Mouse (Mus musculus) layer of hippocampus, adult 2 months (tissue): ENCODE data around the gene Smg7. TPM values are rescaled to one million over a fixed set of nuclear protein-coding genes. Genes with fewer than 3 reads are reported as not detected.
"Not testable (repeated sequence)": the region's sequence is repeated elsewhere in the genome, so short reads cannot be mapped to it uniquely, and the experiment has no call there.

Source experiments
- DNase-seq, 2 experiments: peaks; one replicate each; pipeline ENCODE4 v3.0.0; 2022; ENCODE audit warnings: low spot score in 2 of 2
- H3K27ac ChIP-seq: fragments of 200-600 bp; 2 replicates; pipeline ENCODE4 v1.8.1; 2022
- H3K4me3 ChIP-seq: fragments of 200-600 bp; 2 replicates; pipeline ENCODE4 v1.8.1; 2022; ENCODE audit warnings: mild to moderate bottlenecking
- CTCF ChIP-seq: fragments of 200-600 bp; conservative IDR thresholded peaks from 2 replicates; pipeline ENCODE4 v1.8.1; 2022; ENCODE audit warnings: antibody characterized with exemption, mild to moderate bottlenecking, moderate library complexity
- total RNA-seq, 2 experiments: library from RNA; stranded (reverse); gene quantifications; 2 replicates each; pipeline ENCODE4 v1.2.3; 2021

Gene Smg7
- total RNA-seq, 2 experiments from 2014 or later: 95.5 to 97.8 TPM

DNA sequence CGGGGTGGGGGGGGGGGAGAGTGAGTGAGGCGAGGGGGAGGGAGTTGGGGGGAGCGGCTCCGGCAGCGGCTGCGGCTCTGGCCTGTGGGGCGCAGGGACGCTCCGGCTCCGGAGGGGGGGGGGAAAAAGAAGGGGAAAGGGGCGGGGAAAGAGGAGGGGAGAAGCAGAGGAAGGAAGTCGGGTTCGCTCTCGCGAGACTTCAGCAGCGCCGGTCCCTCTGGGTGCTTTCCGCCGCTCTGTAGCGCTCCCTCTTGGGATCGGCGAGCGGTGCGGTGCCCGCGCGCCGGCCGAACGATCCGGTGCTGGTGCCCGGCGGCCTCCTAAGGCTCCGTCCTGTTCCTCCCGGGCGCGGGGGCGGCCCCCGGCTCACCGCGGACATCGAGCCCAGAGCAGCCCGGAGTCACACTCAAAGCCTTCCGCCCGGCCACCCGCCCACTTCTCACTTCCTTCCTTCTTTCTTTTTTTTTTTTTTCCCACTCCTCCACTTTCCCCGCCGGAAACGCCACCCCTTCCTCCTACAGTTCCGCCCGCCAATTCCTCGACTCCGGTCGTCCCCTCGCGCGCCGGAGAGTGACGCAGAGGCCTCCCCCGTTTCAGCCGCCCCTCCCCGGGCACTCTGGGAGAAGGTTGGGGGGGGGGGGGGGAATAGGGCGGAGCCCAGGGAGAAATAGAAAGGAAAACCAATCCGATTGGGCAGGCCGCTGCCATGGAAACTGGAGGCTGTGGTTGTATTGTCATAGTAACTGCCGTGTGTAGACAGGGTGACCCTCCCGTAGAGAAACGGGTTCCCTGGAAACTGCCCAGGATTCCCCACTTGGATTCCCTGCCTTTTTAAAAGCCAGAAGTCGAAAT lies 445 bp upstream of the Smg7 start:
- H3K27ac ChIP-seq: peak overlapping the region; percentile 98

GRCm38 (mm10) chr1:152901419-152901764 lies 1.1 kb downstream of the Smg7 start:
- peak overlapping the region; percentile 98 for H3K27ac ChIP-seq
- TF ChIP-seq CTCF: no peak
- DNase-seq: no peak
- peak overlapping the region; percentile 74 for H3K4me3 ChIP-seq

More for the DNA sequence above, 445 bp upstream of the Smg7 start:
- H3K4me3 ChIP-seq: peak overlapping the region; percentile 74
- peak; percentile 96 to 97 for DNase-seq
- TF ChIP-seq CTCF: peak; percentile 52

DNA sequence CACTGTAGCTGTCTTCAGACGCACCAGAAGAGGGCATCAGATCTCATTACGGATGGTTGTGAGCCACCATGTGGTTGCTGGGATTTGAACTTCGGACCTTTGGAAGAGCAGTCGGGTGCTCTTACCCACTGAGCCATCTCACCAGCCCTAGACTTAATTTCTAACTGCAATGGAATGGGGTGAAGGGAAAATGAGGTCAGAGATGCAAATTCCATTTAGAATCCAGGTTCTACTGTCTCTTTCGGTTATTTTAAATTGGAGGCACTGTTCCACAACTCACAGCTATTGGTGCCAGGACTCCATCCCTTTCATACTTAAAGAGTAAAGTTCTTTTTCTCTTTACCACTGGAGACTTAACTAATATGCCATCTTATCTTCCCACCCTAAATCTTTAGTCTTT lies 14.4 kb downstream of the Smg7 start:
- not testable (repeated sequence) for H3K27ac ChIP-seq, H3K4me3 ChIP-seq, DNase-seq

DNA sequence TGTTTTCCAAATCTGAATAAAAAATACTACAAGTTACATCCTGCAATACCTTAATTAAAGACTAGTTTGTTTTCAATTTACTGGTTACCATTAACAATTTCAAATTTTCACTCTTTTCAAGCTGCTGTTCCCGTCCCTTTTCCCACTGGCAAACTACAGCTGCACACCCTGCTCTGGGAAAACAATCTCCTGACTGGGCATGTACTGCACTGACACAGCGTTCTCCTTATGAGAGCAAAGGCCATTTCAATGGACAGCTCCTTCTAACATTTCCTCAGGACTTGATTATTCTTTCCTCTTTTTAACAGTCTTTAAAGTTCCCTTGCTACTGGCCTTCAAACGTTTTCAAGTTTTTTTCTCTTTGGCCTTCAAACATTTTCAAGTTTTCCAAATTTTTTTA lies 31.4 kb downstream of the Smg7 start:
- DNase-seq: no peak
- no peak overlapping the region for H3K27ac ChIP-seq
- H3K4me3 ChIP-seq: no peak overlapping the region
- no peak for TF ChIP-seq CTCF

DNA sequence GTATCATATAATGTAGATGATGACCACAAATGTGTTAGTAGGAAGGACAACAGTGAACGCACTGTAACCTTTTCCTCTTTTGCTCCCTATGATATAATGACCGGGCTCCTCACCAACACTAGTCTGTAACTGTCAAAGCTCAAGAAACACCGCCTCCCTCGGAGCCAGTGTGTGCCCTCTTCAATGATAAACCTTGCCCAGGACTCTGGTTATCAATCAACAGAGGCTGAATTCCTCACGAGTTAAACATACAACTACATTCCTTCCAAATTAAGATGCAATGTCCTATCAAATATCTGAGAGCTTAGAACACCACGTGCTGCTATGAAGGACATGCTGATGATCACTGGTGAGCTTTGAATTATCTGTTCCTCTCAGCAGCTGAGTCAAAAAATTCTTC lies 32.5 kb downstream of the Smg7 start:
- Histone ChIP-seq H3K27ac (no peak overlapping the region), H3K4me3 (no peak overlapping the region)
- DNase-seq: no peak
- TF ChIP-seq CTCF: no peak

- DNase-seq: no peak
- no peak for TF ChIP-seq CTCF
These were observed 55.6 kb downstream of the Smg7 start for GRCm38 (mm10) chr1:152846856-152847255.

GRCm38 (mm10) chr1:152845211-152845730 lies 57.2 kb downstream of the Smg7 start:
- Histone ChIP-seq H3K27ac (no peak overlapping the region), H3K4me3 (no peak overlapping the region)
- no peak for TF ChIP-seq CTCF
- no peak for DNase-seq

More at GRCm38 (mm10) chr1:152846856-152847255, 55.6 kb downstream of the Smg7 start:
- no peak overlapping the region for H3K27ac ChIP-seq
- H3K4me3 ChIP-seq: no peak overlapping the region

- Histone ChIP-seq H3K4me3 (no peak overlapping the region), H3K27ac (no peak overlapping the region)
- TF ChIP-seq CTCF: no peak
- DNase-seq: no peak
These were observed 57.8 kb downstream of the Smg7 start for GRCm38 (mm10) chr1:152844634-152845033.

- DNase-seq: no peak
- TF ChIP-seq CTCF: no peak
- Histone ChIP-seq H3K4me3 (no peak overlapping the region), H3K27ac (no peak overlapping the region; the same call in 1 of the 2 replicates)
These were observed 61.4 kb downstream of the Smg7 start for GRCm38 (mm10) chr1:152841057-152841456.

DNA sequence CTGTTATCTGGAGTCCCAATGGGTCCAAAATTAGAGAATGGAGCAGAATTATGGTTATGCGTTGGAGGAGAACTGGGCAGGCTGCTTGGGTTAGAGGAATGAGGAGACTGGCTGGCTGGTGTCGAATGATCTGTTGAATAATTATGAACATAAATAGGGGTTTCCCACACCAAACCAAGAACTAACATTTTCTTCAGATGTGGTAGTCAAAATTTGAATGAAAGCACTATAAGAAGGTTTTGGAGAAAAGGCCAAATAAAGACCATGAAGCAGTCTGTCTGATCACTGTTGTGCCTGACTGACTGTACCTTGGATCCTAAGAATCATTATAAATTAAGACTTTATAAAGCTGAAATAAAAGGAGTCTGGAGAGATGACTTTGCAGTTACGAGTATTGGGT lies 62.1 kb downstream of the Smg7 start:
- Histone ChIP-seq H3K4me3 (no peak overlapping the region), H3K27ac (peak overlapping the region; percentile 90)
- DNase-seq: no peak
- TF ChIP-seq CTCF: no peak

DNA sequence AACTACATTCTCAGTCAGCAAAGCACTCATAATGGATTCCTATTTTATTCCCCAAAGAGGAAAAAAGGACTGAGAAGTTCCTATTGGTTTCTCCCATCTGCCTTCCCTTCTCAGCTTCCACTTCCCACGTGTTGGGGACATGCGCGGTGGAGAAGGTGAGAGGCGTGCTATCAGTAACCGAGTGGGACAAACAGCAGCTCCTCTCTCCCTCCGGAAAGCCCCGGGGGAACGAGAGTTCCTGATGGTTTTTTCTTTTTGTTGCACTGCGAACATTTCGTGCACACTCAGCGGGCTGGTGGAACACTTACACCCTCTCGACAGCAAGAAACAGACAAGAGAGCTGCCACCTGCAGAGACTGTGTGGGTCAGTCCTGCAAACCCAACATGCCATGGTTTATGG lies 63.6 kb downstream of the Smg7 start:
- Histone ChIP-seq H3K4me3 (no peak overlapping the region), H3K27ac (peak overlapping the region; percentile 90)
- TF ChIP-seq CTCF: no peak
- peak; percentile 66 to 74 for DNase-seq

DNA sequence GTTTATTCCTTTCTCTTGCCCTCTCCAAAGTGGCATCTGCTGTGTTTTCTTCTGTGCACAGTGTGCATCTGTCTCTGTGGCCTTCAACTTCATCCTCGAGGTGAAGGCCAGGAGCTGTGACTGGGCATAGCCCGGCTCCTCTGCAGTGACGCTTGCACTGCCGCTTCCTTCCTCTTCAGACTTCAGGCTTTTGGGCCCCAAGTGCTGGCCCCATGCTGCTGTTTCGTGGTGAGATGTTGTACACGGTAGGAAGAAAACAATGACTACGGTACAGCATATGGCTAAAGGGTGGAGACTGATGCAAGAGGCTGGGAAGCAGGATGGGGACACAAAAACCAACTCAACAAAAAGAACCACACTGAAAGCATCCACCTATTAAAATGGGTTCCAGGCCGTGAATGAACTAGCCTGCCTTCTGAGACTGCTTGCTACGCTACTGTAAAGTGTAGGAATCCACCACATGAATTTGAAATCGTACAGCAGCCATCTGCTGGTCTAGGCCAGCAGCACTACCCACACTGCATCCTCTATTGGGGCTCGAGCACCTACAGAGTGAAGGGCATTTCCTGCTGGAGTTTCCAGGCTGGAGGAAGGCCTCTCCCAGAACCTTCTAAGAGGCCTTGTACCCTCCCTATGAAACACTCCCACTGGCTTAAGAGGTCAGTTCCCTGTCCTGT lies 64.3 kb downstream of the Smg7 start:
- Histone ChIP-seq H3K4me3 (no peak overlapping the region), H3K27ac (peak overlapping the region; percentile 90)
- peak; percentile 38 for TF ChIP-seq CTCF
- no peak for DNase-seq

DNA sequence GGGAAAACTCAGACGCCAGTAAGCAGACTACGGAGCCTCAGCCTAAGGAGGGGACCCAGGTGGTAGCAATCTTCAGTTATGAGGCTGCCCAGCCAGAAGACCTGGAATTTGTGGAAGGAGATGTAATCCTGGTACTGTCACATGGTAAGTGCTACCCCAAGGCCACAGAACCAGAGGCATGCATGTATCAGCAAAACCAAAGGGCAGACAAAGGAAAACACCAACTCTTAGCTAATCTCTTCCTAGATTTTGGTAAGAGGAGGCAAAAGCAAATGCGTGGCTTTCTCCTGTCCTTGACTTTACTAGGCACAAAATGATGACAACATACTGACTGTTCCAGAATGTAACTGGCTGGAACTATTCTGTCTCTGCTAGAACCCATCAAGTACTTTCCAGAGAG lies 67.4 kb downstream of the Smg7 start:
- Histone ChIP-seq H3K4me3 (no peak overlapping the region), H3K27ac (no peak overlapping the region; the same call in 1 of the 2 replicates)
- TF ChIP-seq CTCF: no peak
- DNase-seq: no peak
